Mouse (Mus musculus) brain, adult 10 weeks (tissue): ENCODE data around the gene Zfp811. TPM values are rescaled to one million over a fixed set of nuclear protein-coding genes. Genes with fewer than 3 reads are reported as not detected.

ENCODE experiments used
- polyA plus RNA-seq: library from polyadenylated mRNA; stranded (reverse); fragments of 350-450 nt; fragmentation: Illumina TruSeq; extraction: RNeasy Lipid Tissue Mini Kit (QIAGEN cat#74804); gene quantifications from one replicate; pipeline ENCODE4 v1.2.3, GENCODE M21; 2015; ENCODE audit warnings: low read depth, low replicate concordance

Zfp811 gene
- polyA plus RNA-seq, result 8.4 TPM

GRCm38 (mm10) chr17:32809544-32810374 is at the start of gene Zfp811:
Gene Zfp811 (minus strand): TSS chr17:32809931.

GRCm38 (mm10) chr17:32829540-32830417 is 20.0 kb upstream of the Zfp811 start, which contains the start of gene Zfp799:
Gene Zfp799 (minus strand): TSS chr17:32830261.

GRCm38 (mm10) chr17:32788094-32788559 is 21.6 kb downstream of the Zfp811 start, which contains the start of gene Zfp871:
Gene Zfp871 (minus strand): TSS chr17:32788287.

Other genes with a start within 250 kb of the Zfp811 start
- not detected for gene Cyp4f37, start 188.6 kb downstream of the Zfp811 start, polyA plus RNA-seq
- not detected for gene Cyp4f40, start 151.0 kb downstream of the Zfp811 start, polyA plus RNA-seq
- 21.3 TPM for gene Cyp4f15, start 124.3 kb downstream of the Zfp811 start, polyA plus RNA-seq
- 27.6 TPM for gene Zfp871, start 21.6 kb downstream of the Zfp811 start, polyA plus RNA-seq
- 14.9 TPM for gene Zfp799, start 20.3 kb upstream of the Zfp811 start, polyA plus RNA-seq
- gene Zfp870, start 81.7 kb upstream of the Zfp811 start, polyA plus RNA-seq, result 6.4 TPM
- 9.5 TPM for gene Cyp4f14, start 107.4 kb upstream of the Zfp811 start, polyA plus RNA-seq
- 16.6 TPM for gene Cyp4f13, start 137.5 kb upstream of the Zfp811 start, polyA plus RNA-seq
- 5.9 TPM for gene Zfp472, start 155.9 kb upstream of the Zfp811 start, polyA plus RNA-seq
- gene Zfp952, start 183.2 kb upstream of the Zfp811 start, polyA plus RNA-seq, result 14.7 TPM
- gene Zfp763, start 223.5 kb upstream of the Zfp811 start, polyA plus RNA-seq, result 16.7 TPM